Mouse (Mus musculus) telencephalon, adult 2 months (tissue): ENCODE results near the gene Cntnap2.

Source experiments
- DNase-seq: peaks from one replicate; pipeline ENCODE4 v3.0.0-alpha.2; 2011; ENCODE audit warnings: low read depth, low spot score

Cntnap2 gene

DNA sequence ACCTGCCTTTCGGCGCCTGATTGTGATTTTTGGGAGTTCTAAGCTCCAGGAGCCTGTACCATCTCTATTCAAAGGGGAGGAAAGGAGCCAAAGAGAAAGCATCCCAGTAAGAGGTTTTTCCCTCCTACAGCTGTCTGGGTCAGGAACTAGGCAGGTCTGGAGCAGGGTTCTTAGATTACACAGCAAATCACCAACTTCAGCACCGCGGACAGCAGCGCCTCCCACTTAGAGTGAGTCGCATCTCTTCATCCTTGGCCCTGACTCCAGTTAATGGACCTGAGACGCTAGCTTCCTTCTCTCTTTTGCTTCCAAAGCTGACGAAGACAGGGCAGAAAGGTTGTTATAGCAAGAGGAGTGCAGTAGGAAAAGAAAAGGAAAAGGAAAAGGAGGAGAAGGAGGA is at the start of gene Cntnap2:
TSS of gene Cntnap2 (plus strand) at position 267 of the 400 bp plus-strand sequence.
- peak; percentile 55 for DNase-seq

DNA sequence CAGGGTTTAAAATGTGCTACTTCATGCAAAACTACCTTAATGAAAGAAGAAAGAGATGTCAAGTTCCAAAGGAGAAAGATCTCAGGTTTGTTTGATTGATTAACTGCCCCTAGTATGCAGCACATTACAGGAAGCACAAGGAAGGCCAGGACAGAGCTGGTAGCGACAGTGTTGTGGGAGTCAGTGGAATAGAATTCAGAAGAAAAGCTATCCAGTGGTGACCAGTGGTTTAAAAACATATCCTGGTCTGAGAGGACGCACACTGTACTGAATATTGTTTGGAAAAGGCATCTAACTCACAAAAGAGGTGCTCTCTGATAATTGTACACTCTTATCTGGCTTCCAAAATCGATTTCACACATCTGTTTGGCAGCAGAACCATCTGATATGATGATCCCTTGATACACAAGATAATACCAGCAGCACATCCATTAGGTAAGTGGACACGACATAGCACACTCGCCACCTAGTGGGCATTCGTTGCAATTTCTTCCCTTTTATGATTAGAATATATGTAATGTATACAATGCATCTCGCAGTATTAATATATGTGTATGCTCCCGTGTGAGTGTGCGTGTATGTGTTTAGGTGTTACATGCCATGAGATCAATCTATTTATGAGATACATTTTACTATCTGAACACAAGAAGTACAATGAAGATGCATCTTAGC is 33.0 kb upstream of the Cntnap2 start:
- peak; percentile 26 for DNase-seq

DNA sequence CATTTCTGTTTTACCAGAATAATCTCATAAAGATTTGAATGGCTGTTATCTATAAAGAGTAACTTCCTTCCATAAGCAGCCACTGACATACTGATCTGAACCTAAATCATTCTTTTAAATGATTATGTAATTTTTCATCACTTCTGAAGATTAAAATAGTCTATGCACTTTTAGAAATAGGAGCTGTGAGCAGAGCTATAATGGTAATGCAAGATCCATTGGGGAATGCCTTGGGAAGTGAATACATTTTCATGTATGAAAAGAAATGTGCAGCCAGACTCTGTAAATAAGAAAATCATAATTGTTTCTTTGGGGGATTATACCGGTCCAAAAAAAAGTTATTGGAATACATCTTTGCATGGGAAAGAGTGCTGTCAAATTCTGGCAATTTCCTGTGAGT is 19.7 kb upstream of the Cntnap2 start:
- no peak for DNase-seq

DNA sequence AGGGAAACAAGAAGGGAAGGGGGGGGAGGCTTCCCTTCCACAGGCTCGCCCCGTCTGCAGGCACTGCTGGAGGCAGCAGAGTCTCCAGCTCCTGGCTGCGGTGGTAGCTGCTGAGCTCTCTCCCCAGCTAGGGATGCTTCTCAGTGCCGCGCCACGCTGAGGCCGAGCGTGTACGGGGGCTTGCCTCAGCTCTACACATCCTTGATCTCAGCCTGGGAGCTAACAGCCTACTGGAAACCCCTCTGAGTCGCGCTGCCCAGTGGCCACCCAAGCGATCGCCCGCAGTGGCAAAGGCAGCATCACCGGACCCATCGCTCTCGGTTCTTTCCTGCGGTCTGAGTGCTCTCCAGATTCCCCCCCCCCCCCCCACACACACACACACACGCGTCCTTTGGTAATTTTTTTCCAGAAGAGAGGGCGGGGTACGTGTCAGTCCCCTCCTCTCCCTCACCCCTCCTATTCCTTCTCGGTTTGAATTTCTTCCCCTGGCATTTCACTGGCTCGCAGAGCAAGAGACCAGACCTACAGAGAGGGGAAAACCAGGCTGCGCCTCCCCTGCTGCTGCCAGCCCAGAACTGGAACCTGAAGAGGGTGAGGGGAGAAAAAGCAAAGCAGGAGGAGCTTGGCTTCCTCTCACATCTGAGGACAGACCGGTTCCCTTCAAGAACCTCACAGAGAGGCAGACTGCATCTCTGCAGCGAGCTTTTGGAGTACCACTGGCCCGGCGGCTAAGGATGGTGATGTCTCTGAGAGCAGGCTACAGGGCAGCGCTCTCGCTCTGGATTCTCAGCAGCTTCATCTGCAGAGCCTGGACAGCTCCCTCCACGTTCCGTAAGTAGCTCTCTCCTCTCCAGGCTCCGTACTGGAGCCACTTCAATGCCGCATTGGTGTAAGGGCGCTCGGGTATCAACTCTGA is 657 bp downstream of the Cntnap2 start:
- peak; percentile 79 for DNase-seq

DNA sequence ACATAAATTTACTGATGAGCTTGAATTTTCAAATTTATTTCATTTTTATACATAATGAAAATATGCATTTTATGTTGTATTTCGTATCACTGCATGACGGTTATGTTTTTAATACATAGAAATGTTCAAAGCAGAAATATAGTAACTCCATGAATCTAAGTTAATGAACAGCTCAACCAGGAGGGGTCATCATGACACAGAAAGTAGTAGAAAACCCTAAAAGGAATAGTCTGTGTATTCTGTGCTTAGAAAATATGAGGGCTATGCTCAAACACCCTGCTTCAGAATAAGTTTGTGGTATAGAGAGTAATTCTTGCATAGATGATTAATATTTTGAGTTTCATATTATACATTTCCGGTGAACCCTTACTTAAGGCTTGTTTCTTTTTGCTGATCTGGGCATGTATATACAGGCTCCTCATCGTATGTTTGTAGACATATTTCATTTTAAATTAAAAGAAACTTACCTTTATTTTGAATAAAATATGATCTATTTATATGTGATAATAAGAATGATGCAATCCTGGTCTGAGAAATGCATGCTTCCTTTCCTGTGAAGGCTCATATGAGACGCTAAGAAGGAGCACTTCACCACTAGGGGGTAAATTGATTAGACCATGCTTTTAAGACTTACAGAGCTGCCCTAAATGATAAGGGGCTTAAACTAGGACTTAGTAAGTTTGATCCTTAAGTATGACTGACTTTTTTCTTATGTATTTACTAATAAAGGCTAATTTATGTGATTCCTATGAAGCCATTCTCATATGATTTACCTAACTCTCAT is 3.2 kb downstream of the Cntnap2 start:
- peak; percentile 46 for DNase-seq

DNA sequence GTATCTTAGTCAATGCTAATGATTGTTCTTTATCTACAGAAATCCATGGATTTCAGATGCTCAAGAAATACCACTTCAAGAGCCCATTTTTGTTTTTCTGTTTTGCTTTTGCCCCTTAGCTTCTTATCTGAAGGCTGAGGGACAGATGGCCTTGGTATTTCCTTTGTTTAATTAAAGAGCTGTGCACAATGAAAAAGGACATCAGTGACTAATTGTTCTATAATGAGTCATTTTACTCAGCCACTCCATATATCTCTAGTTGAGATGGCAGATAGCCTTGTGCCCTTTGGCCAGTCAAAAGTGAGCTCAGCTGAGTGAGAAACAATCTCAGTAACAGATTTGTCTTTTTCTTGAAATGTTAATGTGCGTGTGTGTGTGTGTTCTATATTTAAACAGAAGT is 29.1 kb downstream of the Cntnap2 start:
- DNase-seq = no peak

DNA sequence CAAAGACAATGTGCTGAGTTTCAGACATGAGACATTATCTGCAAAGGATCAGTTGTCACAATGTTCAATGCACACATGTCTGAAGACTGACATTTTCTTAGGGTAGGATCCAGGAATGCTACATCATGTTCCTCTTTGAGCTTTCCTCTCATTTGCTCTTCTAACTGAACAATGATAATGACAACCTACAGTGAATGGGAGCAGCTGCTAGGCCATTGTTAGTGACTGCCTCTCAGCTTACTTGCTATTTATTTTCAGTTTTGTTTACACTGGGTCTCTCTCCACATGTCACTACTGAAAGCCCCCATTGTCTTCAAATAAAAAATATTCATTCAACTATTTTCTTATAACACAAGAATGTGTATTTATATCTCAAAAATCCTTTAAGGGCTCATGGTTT is 54.5 kb downstream of the Cntnap2 start:
- DNase-seq = no peak

DNA sequence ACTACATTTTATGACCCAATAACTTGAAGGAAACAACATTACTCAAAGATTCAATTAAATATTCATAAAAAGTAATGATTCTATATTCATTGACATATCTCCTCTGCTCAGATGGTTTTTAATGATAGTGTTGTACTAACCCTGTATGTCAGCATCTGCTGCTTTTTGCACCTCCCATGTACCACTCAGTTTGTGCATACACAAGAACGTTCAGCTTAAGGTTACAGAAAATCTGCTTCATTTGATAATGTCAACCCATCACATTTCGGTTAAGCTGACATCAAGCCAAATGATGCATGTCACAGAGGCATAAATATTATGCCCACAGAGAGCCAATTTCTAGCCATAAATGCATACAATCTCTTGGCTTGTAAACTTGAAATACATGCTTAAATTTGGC is 85.7 kb downstream of the Cntnap2 start:
- DNase-seq = no peak

DNA sequence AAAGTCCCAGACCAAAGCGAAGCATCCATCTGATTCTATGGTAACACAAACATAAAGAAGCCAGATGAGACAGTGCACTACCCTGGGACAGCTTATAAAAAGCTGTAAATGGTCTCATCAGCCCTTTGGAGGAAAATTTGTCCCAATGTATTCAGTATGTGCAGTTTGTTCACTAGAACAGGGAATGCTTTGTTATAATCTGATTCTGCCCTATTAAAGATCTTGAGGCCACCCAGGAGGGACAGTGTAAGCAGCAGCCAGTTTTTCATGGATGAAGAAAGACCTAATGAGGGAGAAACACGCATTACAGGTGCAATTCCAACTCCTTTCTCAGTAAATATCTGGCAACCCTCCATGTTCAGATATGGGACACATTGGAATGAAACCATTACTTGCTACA is 145.9 kb downstream of the Cntnap2 start:
- no peak for DNase-seq

DNA sequence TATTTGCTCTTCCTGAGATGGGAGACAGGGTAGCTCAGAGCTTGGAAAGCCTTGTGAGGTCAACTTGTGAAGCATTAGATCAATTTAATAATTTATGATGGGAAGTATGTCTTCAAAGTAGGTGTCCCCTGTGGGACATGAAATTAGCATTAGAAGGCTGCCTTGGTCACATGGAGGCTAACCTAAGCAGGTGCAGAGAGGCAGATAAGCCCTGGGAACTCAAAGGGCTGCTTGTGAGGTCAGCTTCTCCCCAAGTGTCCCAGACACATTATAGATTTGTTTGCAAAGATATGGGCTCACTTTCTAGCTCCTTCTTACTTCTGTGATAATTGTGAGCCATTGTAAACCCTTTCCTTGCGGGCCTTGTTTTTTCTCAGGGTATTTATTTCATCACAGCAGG is 155.2 kb downstream of the Cntnap2 start:
- DNase-seq = no peak

DNA sequence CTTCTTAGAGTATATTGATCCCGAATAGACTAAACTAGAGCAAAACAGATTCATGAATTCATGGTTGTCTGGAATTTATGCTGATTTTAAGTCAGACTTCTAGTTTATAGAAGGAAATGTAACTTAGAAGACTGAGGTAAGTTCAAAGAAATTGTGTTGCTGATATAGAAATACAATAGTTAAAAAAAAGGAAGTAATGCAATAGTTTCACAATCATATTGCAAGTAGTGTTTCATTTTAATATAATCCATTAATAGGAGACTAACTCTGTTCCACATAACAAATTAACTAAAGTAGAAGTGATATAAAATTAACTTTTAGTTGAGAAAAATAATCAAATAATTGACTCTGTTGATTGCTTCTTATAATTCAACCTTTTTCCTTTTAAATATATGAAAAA is 169.8 kb downstream of the Cntnap2 start:
- no peak for DNase-seq

DNA sequence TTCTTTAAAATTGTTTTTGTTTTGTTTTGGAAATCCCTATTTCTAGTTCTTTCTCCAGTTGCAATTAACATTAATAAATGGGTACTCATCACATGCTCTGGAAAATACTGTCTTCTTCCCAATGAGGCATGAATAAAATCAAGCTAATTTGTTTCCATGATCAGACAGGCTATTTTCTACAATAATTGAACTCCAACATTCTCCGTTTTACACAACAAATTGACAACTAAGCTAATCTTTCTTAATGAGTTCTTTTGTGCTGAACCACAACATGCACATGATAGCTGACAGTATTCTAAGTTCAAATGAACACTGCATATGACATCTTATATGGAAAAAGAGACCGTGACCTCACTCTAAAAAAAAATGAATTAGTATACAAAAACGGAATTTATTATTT is 173.4 kb downstream of the Cntnap2 start:
- DNase-seq = no peak

DNA sequence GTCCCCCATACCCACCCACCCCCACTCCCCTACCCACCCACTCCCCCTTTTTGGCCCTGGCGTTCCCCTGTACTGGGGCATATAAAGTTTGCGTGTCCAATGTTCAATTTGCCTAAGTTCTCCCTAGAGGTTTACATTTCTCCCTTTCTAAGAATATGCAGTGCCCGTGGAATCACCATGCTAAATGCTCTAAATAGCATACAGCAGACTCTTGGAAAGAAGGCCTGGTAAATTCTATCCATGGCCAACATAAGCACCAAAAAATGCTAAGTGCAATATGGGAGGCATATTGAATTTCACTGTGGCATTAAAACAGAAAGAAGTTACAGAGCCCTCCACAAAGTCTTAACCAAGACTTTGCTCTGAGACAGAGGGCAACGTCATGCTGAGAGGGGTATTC is 177.4 kb downstream of the Cntnap2 start:
- no peak for DNase-seq

DNA sequence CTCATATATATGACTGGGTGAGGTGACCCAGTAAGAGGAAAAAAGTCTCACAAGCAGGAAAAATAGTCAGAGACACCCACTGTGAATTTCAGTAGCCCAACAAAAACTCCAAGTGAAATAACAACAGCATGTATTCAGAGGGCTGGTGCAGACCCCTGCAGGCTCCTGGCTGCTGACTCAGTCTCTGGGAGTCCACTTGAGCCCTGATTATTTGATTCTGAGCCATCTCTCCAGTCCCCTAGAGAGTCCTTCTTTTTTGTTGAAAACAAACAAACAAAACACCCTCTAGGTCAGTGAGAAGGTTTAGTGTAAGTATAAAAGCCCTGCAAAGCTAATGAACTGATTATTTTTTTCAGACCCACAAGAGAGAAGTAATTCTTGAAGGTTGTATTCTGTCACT is 179.0 kb downstream of the Cntnap2 start:
- no peak for DNase-seq

DNA sequence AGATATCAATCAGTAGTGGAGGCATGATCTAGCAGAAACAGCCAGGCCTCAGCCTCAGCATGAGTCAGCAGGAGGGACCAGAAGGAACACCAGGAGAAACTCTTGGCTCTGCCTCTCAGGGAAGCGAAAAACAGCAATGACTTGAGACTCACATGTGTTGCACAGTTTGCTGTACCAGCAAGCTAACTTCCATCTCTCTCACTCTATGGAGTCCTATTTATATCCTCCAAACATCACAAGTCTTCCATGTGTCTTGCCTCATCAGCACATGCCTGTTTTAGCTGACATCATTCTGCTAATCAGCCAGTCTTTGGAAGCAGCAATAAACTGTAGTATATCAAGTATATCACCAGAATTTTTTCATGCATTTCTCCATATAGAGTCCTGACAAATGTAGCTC is 182.1 kb downstream of the Cntnap2 start:
- DNase-seq = no peak

DNA sequence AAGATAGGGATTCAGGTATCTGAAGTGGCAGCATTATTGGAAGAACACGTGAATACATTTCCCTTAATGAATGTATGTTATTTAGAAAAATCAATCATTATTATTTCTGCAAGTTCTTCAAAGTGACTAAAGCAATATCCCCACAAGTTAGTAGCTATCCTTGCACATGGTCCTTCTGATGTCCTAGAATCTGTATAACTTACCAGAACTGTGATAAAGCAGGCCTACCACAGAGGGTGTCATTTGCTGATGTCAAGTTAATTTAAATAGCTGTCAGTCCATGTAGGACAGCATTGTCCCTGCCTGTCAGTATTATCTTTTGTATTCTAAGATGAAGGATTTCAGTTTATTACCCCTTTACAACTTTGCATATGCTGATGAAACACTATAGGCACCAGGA is 185.5 kb downstream of the Cntnap2 start:
- no peak for DNase-seq

DNA sequence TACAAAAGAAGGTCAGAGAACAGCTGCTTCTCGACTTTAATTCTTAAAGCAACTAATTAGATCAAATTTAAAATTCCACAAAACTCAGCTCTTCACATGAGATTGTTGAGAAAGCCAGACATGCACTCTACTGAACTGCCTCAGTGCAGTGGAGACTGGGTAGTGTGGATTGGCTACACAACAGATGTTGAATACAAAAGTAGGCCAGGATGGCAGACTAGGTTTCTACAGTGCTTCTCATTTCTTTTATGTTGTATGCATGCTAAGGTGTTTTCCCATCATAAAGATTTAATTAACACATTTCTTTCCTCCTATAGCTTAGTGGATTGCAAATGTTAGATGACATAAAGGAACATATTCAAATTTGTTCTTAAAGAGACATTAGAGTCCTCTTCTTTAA is 198.9 kb downstream of the Cntnap2 start:
- no peak for DNase-seq

DNA sequence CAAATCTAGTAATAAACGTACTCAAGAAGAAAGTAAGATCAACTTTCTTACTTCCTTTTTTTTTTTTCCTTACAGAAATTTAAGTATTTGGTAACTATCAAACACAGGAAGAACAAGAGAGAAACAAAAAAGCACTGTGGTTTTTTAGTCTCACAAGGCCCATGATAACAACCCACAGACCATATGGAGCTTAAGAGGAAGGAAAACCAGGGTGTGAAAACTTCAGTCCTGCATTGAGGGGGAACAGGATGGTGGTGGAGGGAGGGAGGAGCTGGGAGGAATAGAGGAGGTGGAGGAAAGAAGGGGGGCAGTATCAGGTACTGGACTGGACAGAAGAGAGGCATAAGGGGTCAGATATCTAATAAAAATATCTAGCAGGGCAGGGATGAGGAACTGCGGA is 212.4 kb downstream of the Cntnap2 start:
- peak; percentile 50 for DNase-seq

DNA sequence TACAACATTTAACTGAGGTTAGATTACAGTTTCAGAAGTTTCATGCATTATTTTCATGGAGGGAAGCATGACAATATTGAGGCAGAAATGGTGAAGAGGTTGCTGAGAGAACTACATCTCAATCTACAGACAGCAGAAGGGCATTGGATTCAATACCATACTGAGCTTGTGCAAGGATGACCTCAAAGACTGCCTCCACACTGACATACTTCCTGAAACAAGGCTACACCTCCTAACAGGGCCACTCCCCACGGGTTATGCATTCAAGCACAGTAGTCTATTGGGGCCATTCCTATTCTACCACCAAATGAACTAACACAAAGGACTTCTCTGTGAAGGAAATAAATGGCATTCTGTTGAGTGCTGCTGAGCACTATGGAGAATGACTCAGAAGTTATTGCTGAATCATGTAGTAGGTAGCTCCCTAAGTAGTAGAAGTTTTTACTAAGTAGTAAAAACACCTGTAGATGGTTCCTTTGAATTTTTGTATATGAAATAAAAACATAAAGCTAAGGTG is 214.2 kb downstream of the Cntnap2 start:
- DNase-seq = no peak

DNA sequence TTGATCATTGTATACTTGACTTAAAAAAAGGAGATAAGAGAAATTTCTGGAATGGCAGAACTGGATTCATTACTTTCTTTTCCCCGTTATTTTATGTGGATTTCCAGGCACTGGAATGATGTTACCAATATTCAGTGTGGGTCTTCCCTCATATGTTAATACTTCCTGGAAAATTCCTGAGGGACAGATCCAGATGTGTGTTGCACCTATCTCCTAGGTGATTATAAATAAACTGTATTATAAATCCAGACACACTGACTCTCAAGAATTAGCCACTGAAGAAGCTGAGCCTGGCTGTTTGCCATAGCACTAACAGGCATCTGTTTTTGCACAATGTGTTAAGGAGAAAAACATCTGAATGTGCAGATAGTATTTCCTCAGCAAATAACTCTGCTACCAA is 231.0 kb downstream of the Cntnap2 start:
- DNase-seq = peak; percentile 12

DNA sequence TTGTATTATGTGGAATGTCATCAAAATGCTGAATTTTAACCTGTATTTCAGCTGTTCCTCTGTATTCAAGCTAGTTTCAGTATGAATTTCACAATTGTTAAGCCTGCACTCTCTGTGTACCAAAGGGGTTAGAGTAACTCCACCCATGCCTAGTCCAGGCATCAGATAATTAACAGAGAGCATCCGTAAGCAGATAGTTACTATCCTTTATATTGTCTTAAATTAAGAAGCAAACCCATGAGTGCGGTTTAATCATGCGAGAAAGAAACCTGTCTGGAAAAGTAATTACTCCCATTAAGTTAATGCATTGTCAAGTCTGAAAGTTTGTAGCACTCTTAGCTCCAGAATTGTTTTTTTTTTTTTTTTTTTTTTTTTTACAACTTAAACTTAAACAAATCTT is 258.3 kb downstream of the Cntnap2 start:
- DNase-seq = no peak

DNA sequence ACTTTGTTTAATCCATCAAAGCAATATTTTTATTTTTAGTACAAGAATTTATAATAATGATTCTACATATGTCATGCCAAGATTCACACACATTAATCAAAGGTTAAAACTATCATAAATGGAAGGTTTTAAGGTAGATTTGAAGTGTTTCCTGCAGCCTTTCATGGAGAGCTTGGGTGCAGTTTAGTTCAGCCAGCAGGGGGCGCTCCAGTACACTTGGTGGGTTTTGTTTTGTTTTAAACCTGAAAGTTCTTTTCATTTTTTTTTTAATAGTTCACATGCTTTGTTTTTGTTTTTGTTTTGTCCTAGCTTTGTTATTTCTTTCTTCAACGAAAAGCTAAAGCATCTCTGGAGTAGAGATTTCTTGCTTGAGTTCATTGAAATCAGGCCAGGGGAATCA is 264.3 kb downstream of the Cntnap2 start:
- peak; percentile 8 for DNase-seq
